Mouse (Mus musculus): ENCODE results near the gene Ier5. TPM values are rescaled to one million over a fixed set of nuclear protein-coding genes. Genes with fewer than 3 reads are reported as not detected.

Gene Ier5
- polyA plus RNA-seq (2015; fragmentation: Nextera tagmentation; extraction: Ambion mirVana) = 3.6 and 4.4 TPM in 2 replicates

DNA sequence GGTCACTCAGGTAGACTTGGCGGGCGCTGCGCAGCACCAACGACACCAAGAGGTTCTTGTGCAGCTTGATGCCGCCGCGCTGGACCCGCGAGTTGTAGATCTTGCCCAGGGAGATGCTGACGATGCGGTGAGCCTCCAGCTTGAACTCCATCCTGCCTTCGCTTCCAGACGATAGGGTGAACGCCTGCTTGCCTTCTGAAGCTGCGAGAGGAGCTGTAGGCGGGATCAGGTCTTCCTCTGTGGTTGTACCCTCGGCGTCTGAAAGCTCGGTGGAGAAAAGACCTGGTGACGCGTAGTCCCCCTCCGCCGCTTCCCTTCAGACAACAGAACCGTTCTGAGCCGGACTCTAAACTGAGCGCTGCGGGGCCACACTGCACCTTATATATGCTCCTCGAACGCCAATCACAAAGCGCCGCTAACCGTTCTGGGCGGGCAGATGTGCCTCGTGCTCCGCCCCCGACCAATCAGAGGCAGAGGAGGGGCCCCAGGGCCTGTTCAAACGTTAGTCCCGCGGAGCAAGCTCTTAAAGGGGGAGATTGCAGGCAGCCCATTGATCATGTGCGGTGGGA lies at the start of gene Ier5:
Gene Ier5, minus strand, starts transcription at position 357 of the 569 bp plus-strand sequence.

DNA sequence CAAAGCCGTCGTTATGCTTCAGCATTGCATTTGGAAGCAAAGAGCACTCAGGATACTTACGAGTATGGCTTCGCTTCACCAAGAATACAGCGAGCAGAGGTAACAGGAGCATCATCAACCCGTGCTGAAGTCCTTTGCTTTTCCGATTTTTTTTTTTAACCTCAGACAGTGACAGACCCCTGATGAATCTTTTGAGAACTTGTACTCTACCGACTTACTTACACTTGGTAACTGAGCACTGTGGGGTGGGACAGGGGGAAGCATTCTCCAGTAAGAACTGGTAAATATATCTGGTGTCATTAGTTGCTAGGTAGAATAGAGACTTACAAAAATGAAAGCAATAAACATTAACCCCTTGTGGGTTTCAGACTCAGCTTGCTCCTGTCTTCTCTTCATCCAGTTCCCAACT lies 47.1 kb upstream of the Ier5 start, which contains the start of gene Mr1:
Gene Mr1, minus strand, starts transcription at position 243 of the 409 bp plus-strand sequence.

Other genes with a start within 250 kb of the Ier5 start
- 0.15 and 0.18 TPM in 2 replicates for gene Cacna1e, start 215.1 kb downstream of the Ier5 start, polyA plus RNA-seq (2015; fragmentation: Nextera tagmentation; extraction: Ambion mirVana)
- gene Mr1, start 47.2 kb upstream of the Ier5 start, polyA plus RNA-seq (2015; fragmentation: Nextera tagmentation; extraction: Ambion mirVana) = 7.6 and 7.9 TPM in 2 replicates
- gene Stx6, start 59.1 kb upstream of the Ier5 start, polyA plus RNA-seq (2015; fragmentation: Nextera tagmentation; extraction: Ambion mirVana) = 23.4 and 27.9 TPM in 2 replicates
- gene BC034090, start 144.8 kb upstream of the Ier5 start, polyA plus RNA-seq (2015; fragmentation: Nextera tagmentation; extraction: Ambion mirVana) = 2.7 and 3.6 TPM in 2 replicates

Data from skeletal muscle tissue, postnatal 0 days (tissue).